Mouse (Mus musculus): ENCODE measurements at regions not wholly inside any gene's neighbourhood (a gene's known extent, or its start where the extent isn't known, plus 50 kb on each side); places are given as distances from the start of the nearest gene placed in this dataset.

DNA sequence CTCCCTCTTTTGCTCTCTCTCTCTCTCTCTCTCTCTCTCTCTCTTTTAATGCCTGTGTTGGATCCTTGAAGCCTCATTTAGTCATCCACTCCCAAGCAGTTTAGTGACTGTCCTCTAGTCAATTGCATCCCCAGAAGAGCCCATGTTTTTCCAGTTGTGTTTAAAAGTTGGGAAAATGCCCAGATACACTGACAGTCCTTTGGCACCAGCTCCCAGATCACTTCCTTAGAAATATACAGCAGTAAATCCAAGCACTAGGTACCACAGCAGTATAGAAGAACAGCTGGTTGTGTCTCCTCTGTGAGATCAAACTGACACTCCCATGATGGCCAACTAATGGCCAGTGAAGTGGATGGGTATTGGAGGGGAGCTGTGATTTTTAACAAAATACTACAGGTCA, 634.7 kb upstream of the Kirrel3 start:
- Histone ChIP-seq H3K27ac (ENCODE audit: insufficient read depth, low read depth, low read length) (no peak overlapping the region), H3K4me3 (ENCODE audit: insufficient read depth, low read depth, low read length) (no peak overlapping the region), H3K4me1 (ENCODE audit: control insufficient read depth, insufficient read depth, low read length) (no peaks in the 10 kb centered on the region), H3K36me3 (ENCODE audit: control insufficient read depth, insufficient read depth, low read length) (no peaks in the 10 kb centered on the region), H3K27me3 (replicated peaks; ENCODE audit: control insufficient read depth, insufficient read depth, low read length) (no peaks in the 10 kb centered on the region)
- no peak for DNase-seq
- no peak for TF ChIP-seq CTCF (conservative IDR thresholded peaks at IDR 0.05; ENCODE audit: insufficient read depth, insufficient read length, low read depth, low read length)
- no peak for TF ChIP-seq POLR2A (IDR thresholded peaks at IDR 0.05; ENCODE audit: low read depth, low read length)

GRCm38 (mm10) chr9:33856169-33856568, 629.5 kb upstream of the Kirrel3 start:
- DNase-seq: peak; percentile 21
- WGBS: 17% methylated on average over 2 of the region's 2 CpGs

GRCm38 (mm10) chr9:33858511-33858910, 627.2 kb upstream of the Kirrel3 start:
- WGBS: 18% methylated on average over 5 of the region's 5 CpGs
- DNase-seq: peak; percentile 61
- no peaks in the 10 kb centered on the region for H3K36me3 ChIP-seq (ENCODE audit: control insufficient read depth, insufficient read depth, low read length)
- H3K4me3 ChIP-seq (ENCODE audit: insufficient read depth, low read depth, low read length): no peak overlapping the region
- TF ChIP-seq CTCF (conservative IDR thresholded peaks at IDR 0.05; ENCODE audit: insufficient read depth, insufficient read length, low read depth, low read length): no peak
- TF ChIP-seq POLR2A (IDR thresholded peaks at IDR 0.05; ENCODE audit: low read depth, low read length): no peak
- H3K27me3 ChIP-seq (replicated peaks; ENCODE audit: control insufficient read depth, insufficient read depth, low read length): no peaks in the 10 kb centered on the region
- peaks cover 3% of the 10 kb centered on the region; the same call in 1 of the 2 replicates for H3K4me1 ChIP-seq (ENCODE audit: control insufficient read depth, insufficient read depth, low read length)
- no peak overlapping the region for H3K27ac ChIP-seq (ENCODE audit: insufficient read depth, low read depth, low read length)

More at GRCm38 (mm10) chr9:33856169-33856568, 629.5 kb upstream of the Kirrel3 start:
- Histone ChIP-seq H3K27ac (ENCODE audit: insufficient read depth, low read depth, low read length) (no peak overlapping the region), H3K4me1 (ENCODE audit: control insufficient read depth, insufficient read depth, low read length) (peaks cover 3% of the 10 kb centered on the region; the same call in 1 of the 2 replicates), H3K4me3 (ENCODE audit: insufficient read depth, low read depth, low read length) (no peak overlapping the region), H3K36me3 (ENCODE audit: control insufficient read depth, insufficient read depth, low read length) (no peaks in the 10 kb centered on the region), H3K27me3 (replicated peaks; ENCODE audit: control insufficient read depth, insufficient read depth, low read length) (no peaks in the 10 kb centered on the region)
- TF ChIP-seq CTCF (conservative IDR thresholded peaks at IDR 0.05; ENCODE audit: insufficient read depth, insufficient read length, low read depth, low read length): no peak; the same call in 1 of the 2 replicates
- TF ChIP-seq POLR2A (IDR thresholded peaks at IDR 0.05; ENCODE audit: low read depth, low read length): no peak

GRCm38 (mm10) chr9:33868666-33869065, 617.0 kb upstream of the Kirrel3 start:
- H3K36me3 ChIP-seq (ENCODE audit: control insufficient read depth, insufficient read depth, low read length): no peaks in the 10 kb centered on the region
- H3K27ac ChIP-seq (ENCODE audit: insufficient read depth, low read depth, low read length): no peak overlapping the region
- no peak for DNase-seq
- no peaks in the 10 kb centered on the region for H3K4me1 ChIP-seq (ENCODE audit: control insufficient read depth, insufficient read depth, low read length)
- no peaks in the 10 kb centered on the region for H3K27me3 ChIP-seq (replicated peaks; ENCODE audit: control insufficient read depth, insufficient read depth, low read length)
- H3K4me3 ChIP-seq (ENCODE audit: insufficient read depth, low read depth, low read length): no peak overlapping the region
- TF ChIP-seq POLR2A (IDR thresholded peaks at IDR 0.05; ENCODE audit: low read depth, low read length) (no peak), CTCF (conservative IDR thresholded peaks at IDR 0.05; ENCODE audit: insufficient read depth, insufficient read length, low read depth, low read length) (no peak)
- 87% methylated on average over 5 of the region's 5 CpGs for WGBS

DNA sequence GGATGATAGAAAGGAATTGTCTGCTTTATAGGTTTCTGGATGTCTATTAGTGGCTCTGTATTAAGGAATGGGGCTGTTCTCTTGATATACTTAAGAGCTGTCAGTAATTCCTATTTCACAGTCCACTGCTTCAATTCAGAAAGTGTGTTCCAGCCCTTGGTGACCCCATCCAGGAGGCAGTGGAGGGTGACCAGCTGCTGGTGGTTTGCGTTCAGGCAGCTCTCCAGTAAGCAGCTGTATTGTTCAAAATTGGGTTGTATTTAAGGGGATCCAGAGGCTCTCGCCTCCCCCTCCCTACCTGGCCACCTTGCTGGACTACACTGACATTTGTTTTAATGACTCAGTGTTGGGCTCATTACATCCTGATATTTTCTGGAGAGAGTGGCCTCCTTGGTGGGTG, 598.4 kb upstream of the Kirrel3 start:
- TF ChIP-seq POLR2A (IDR thresholded peaks at IDR 0.05; ENCODE audit: low read depth, low read length): no peak
- no peak for TF ChIP-seq CTCF (conservative IDR thresholded peaks at IDR 0.05; ENCODE audit: insufficient read depth, insufficient read length, low read depth, low read length)
- Histone ChIP-seq H3K27ac (ENCODE audit: insufficient read depth, low read depth, low read length) (no peak overlapping the region), H3K4me3 (ENCODE audit: insufficient read depth, low read depth, low read length) (no peak overlapping the region)

GRCm38 (mm10) chr9:33892001-33892400, 593.7 kb upstream of the Kirrel3 start:
- TF ChIP-seq CTCF (conservative IDR thresholded peaks at IDR 0.05; ENCODE audit: insufficient read depth, insufficient read length, low read depth, low read length) (no peak), POLR2A (IDR thresholded peaks at IDR 0.05; ENCODE audit: low read depth, low read length) (no peak)
- no peak overlapping the region for H3K27ac ChIP-seq (ENCODE audit: insufficient read depth, low read depth, low read length)
- 49% methylated on average over 3 of the region's 3 CpGs for WGBS
- no peaks in the 10 kb centered on the region for H3K36me3 ChIP-seq (ENCODE audit: control insufficient read depth, insufficient read depth, low read length)
- H3K4me3 ChIP-seq (ENCODE audit: insufficient read depth, low read depth, low read length): no peak overlapping the region
- no peaks in the 10 kb centered on the region for H3K27me3 ChIP-seq (replicated peaks; ENCODE audit: control insufficient read depth, insufficient read depth, low read length)
- H3K4me1 ChIP-seq (ENCODE audit: control insufficient read depth, insufficient read depth, low read length): no peaks in the 10 kb centered on the region
- no peak for DNase-seq

More for the DNA sequence above, 598.4 kb upstream of the Kirrel3 start:
- WGBS: 24% methylated on average over 2 of the region's 2 CpGs
- H3K4me1 ChIP-seq (ENCODE audit: control insufficient read depth, insufficient read depth, low read length): no peaks in the 10 kb centered on the region
- H3K27me3 ChIP-seq (replicated peaks; ENCODE audit: control insufficient read depth, insufficient read depth, low read length): no peaks in the 10 kb centered on the region
- no peaks in the 10 kb centered on the region for H3K36me3 ChIP-seq (ENCODE audit: control insufficient read depth, insufficient read depth, low read length)
- peak; percentile 22 for DNase-seq

GRCm38 (mm10) chr9:33901313-33902076, 584.2 kb upstream of the Kirrel3 start:
- TF ChIP-seq POLR2A (IDR thresholded peaks at IDR 0.05; ENCODE audit: low read depth, low read length) (no peak), CTCF (conservative IDR thresholded peaks at IDR 0.05; ENCODE audit: insufficient read depth, insufficient read length, low read depth, low read length) (no peak)
- 38% methylated on average over 10 of the region's 10 CpGs for WGBS
- H3K27me3 ChIP-seq (replicated peaks; ENCODE audit: control insufficient read depth, insufficient read depth, low read length): no peaks in the 10 kb centered on the region
- H3K4me3 ChIP-seq (ENCODE audit: insufficient read depth, low read depth, low read length): no peak overlapping the region
- DNase-seq: peak; percentile 15
- no peak overlapping the region for H3K27ac ChIP-seq (ENCODE audit: insufficient read depth, low read depth, low read length)
- no peaks in the 10 kb centered on the region for H3K4me1 ChIP-seq (ENCODE audit: control insufficient read depth, insufficient read depth, low read length)
- H3K36me3 ChIP-seq (ENCODE audit: control insufficient read depth, insufficient read depth, low read length): no peaks in the 10 kb centered on the region
